Mouse (Mus musculus): ENCODE measurements around the gene Man2b1.

Gene Man2b1

DNA sequence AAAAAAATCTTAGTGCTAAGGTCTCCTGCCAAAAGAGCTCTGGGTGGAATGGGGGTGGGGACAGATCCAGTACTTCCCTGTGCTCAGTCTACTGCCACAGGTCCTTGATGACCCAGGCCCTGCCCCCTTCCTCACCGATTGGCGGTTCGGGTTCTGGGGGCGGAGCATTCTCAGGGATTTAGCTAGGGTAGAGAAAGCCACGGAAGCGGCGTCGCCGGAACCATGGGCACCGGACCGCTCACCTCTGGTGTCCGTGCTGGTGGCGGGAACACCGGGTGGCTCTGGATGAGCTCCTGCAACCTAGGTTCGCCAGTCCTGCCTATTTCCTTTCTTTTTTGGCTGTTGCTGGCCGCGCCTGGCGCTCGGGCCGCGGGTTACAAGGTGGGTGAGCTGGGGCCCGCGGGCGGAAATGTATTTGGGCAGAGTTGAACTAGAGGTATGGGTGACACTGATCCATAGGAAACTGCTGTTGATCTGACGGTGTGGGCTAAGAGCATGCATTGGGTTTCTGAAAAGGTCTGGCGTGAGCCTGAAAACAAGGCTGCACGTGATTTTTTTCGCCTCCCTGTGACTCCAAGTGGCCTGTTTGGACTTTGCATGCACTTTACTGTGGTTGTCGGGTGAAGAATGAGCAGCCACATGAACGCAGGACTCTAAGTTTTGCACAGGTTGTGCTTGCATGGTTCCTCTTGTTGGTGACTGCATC, at the start of gene Man2b1:
Gene Man2b1 (plus strand): TSS at position 163 of the 706 bp plus-strand sequence.
- DNase-seq (ENCODE audit: low read depth, low spot score), result peak; percentile 83

DNA sequence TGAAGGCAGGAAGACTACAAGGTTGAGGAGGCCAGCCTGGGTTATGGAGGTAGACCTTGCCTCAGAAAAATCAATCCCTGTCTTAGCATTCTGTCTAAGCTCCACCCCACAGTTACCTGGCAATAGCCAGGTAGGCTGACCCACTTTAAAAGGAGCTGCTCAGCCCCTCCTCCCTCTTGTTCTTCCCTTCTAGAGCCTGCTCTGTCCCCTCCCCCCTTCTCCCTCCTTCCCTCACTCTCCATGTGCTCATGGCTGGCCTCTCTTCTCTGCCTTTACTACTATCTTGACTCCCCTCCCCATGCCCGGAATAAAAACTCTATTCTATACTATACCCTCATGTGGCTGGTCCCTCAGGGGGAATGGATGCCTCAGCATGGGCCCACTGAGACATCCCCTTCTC, 49.2 kb upstream of the Man2b1 start:
- no peak for DNase-seq (ENCODE audit: low read depth, low spot score)

- DNase-seq (ENCODE audit: low read depth, low spot score), result peak; percentile 85
Observed at GRCm38 (mm10) chr8:85034764-85035163, 48.3 kb upstream of the Man2b1 start.

- DNase-seq (ENCODE audit: low read depth, low spot score), result no peak
Observed at GRCm38 (mm10) chr8:85035165-85035727, 47.8 kb upstream of the Man2b1 start.

DNA sequence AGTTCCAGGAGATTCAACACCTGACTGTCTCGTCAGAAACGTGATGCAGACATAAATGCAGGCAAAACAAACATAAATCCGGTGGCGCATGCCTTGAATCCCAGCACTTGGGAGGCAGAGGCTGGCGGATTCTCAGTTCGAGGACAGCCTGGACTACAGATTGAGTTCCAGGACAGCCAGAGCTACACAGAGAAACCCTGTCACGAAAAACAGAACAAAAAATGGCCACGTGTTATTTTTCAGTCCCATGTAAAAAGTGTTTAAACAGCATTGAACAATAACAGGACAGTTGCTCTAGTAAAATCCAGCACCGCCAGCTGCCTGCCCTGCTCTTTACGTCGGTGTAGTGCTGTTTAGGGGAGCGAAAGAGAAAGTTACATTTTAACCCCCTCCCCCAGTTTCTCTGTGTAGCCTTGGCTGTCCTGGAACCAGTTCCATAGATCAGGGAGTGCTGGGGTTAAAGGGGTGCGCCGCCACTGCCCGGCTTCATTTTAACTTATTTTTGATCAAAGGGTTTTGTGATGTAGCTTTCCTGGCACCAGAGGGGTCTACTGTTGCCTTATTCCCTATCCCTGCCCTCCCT, 47.3 kb upstream of the Man2b1 start:
- DNase-seq (ENCODE audit: low read depth, low spot score), result no peak

- DNase-seq (ENCODE audit: low read depth, low spot score), result no peak
Observed at GRCm38 (mm10) chr8:85036381-85036717, 46.7 kb upstream of the Man2b1 start.

GRCm38 (mm10) chr8:85036718-85037365, 46.2 kb upstream of the Man2b1 start, which contains the start of gene Tnpo2:
Gene Tnpo2 (plus strand): TSS chr8:85036915.
- peak; percentile 97 for DNase-seq (ENCODE audit: low read depth, low spot score)

GRCm38 (mm10) chr8:85037366-85037680, 45.7 kb upstream of the Man2b1 start:
- no peak for DNase-seq (ENCODE audit: low read depth, low spot score)

DNA sequence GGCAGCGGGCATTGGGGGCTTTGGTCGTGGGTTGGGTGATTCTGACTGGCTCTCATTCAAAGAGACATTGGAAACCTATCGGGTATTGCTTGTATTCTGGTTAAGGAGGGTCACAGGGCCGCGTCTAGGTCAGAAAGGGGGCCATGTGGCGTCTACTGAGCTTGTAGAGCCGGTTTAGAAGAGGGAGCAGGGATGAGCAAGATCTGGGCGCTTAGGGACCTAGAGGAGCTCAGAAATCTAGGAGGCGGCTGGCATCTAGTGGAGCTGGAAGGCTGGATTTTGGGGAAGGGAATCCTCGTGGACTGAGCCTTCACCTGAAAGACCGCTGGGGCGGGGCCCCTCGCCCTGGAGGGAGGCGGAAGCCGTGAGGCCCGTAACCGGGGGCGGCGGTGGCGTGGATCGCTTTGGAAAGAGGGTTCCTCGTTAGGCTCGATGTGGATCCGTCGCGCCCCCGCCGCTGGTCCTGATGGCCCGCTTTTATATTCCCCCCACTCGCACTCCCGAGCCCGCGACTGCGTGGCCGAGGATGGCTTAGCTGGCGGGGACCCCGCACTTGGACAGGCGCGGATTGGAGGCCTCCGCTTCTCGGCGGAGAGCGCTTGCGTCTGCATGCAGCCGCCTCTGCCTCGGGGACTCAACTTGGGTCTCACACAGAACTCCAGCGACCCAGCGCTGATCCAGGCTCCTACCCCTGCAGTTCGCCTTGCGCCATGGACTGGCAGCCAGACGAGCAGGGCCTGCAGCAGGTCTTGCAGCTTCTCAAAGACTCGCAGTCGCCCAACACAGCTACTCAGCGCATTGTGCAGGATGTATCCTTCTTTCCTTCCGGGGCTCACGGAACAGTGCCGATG, 45.2 kb upstream of the Man2b1 start:
- no peak for DNase-seq (ENCODE audit: low read depth, low spot score)

DNA sequence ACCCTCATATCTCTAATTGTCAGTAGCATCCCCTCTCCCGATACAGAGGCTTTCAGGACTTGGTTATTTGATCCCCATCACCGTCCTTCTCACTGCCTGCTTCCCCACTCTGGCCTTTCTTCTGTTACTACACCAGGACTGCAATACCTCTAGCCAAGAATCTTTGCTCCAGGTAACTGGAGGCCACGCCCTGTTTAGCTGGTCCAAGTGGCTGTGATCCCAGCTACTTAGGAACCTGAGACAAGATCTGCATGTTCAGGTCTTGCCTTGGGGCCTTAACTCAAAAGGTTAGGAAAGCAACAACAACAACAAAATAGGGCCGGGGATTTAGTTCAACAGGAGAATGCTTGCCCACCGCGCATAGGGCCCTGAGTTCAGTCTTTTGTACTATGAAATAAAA, 39.5 kb upstream of the Man2b1 start:
- DNase-seq (ENCODE audit: low read depth, low spot score), result no peak

DNA sequence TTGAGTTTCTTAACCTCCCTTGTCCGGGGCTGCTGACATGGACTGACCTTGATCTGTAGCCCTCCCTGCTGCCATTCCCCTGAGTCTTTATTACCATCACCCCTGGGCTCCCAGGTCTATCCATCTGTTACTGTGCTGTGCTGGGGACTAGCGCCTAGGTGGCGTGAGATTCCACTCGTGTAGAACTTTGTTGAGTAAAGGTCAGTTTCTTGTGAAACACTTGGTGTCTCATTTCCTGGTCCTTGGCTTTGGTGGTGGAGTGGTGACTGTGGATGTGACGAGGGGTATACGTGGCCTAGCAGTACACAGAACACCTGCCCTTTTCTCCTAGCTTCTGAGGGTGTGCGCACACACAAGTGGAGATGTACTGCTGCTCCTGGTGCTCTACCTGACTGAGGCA, 25.7 kb upstream of the Man2b1 start:
- no peak for DNase-seq (ENCODE audit: low read depth, low spot score)

GRCm38 (mm10) chr8:85059879-85060616, 23.0 kb upstream of the Man2b1 start, which contains the start of gene Fbxw9:
Gene Fbxw9 (plus strand): TSS chr8:85060055.
- DNase-seq (ENCODE audit: low read depth, low spot score), result peak; percentile 88

DNA sequence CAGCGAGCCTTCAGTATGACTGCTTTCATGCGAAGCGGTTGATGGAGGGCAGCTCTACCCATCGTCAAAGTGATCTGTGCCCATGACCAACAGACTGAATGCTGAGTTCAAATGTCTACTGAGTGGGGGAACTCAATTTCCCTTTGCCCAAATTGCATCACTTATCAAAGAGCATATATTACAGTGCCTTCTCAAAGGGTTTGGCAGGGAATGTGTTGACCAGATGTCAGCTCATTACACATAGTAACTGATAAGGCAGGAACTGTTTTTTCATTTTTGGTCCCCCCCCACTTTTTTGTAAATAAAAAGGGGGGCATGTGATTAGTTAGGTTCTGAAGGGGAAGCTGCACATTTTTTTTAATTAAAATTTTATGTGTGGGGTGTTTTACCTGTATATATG, 20.5 kb upstream of the Man2b1 start:
- DNase-seq (ENCODE audit: low read depth, low spot score), result no peak

- DNase-seq (ENCODE audit: low read depth, low spot score), result no peak
Observed at GRCm38 (mm10) chr8:85065213-85065612, 17.9 kb upstream of the Man2b1 start.

- no peak for DNase-seq (ENCODE audit: low read depth, low spot score)
Observed at GRCm38 (mm10) chr8:85067155-85067554, 15.9 kb upstream of the Man2b1 start.

- no peak for DNase-seq (ENCODE audit: low read depth, low spot score)
Observed at GRCm38 (mm10) chr8:85067982-85068381, 15.1 kb upstream of the Man2b1 start, which contains the start of gene Gm5741. Gene Gm5741 (minus strand): TSS chr8:85067982.

- DNase-seq (ENCODE audit: low read depth, low spot score), result no peak
Observed at GRCm38 (mm10) chr8:85071041-85071440, 12.0 kb upstream of the Man2b1 start.

DNA sequence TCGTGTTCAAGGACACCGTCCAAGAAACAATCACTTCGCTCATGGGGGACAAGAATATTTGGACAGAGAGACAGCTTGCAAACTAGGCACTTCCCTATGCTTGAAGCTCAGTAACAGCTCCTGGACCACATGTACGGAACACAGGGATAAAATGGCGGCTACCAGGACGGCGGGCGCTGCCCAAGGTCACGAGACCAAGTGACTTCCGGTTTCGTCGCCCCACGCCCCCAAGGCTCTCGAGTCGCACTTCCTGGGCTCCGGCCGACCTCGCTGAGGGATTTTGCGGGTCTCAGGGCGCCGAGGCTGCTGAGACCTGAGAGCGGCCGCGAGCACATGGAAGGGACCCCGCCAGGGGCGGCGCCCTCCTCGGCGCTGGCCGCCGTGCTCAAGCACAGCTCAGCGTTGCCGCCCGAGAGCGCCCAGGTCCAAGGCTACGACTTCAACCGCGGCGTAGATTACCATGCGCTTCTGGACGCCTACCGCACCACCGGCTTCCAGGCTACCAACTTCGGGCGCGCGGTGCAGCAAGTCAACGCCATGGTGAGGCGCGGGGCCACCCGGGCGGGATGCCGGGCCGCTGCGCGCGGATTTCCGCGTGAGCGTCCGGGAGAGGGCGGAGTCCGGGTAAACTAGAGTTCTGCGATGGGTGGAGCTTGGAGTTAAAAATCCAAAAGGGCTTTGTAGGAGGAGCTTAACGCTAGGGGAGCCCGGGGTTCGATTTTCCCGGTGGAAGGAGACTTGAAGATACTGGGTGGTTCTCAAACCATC, 11.4 kb upstream of the Man2b1 start, which contains the start of gene Dhps:
Gene Dhps (plus strand): TSS at position 244 of the 768 bp plus-strand sequence.
- peak; percentile 86 for DNase-seq (ENCODE audit: low read depth, low spot score)

GRCm38 (mm10) chr8:85072364-85072929, 10.6 kb upstream of the Man2b1 start:
- no peak for DNase-seq (ENCODE audit: low read depth, low spot score)

Measured in skeletal muscle tissue, adult 2 months (tissue).